Mouse (Mus musculus): ENCODE measurements around the gene Setmar.

GRCm38 (mm10) chr6:108074624-108075023 lies 9.8 kb downstream of the Setmar start:
- TF ChIP-seq POLR2A (IDR thresholded peaks at IDR 0.05; ENCODE audit: extremely low read depth, insufficient read depth, low read length) (no peak), CTCF (IDR thresholded peaks at IDR 0.05; ENCODE audit: low read depth, low read length) (no peak)
